37 mouse cellular contexts compared by ENCODE assay signal in the genomic region with DNA sequence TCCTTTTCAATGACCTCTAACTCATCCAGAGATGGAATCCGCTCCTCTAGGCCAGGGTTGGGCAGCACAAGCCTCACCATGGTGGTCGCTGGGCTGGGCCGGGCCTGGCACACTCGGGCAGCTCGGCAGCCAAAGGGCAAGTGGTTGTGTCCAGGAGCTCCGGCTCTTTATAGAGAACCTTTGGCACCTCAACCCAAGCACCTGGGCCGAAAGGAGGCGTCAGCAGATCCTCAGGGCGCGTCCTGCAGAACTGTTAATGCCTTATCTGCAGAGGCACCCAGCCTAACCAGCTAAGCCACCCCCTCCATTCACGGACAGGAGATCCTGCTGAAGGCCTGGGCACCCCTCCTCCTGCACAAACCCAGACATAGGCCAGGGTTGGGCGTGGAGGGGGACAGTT. TPM values are rescaled to one million over a fixed set of nuclear protein-coding genes. Genes with fewer than 3 reads are reported as not detected.
DNase-seq lines count a peak whose midpoint lies in the region; ATAC-seq and TF ChIP-seq lines count a peak whose summit lies in the region.
"Had no signal": no experiment of that assay in that cellular context is flagged by ENCODE, and none has a peak within 500 bp of the region (broad histone marks: within the 10 kb centered on the region; RNA-seq: fewer than 3 reads in every experiment).

No protein-coding gene starts in this region.

- H3K4me3 ChIP-seq in intestine, embryonic 15.5 days (replicated peaks): no peak overlapping the region
- H3K4me3 ChIP-seq in kidney, postnatal 0 days (replicated peaks; ENCODE audit: low read depth, low read length): no peak overlapping the region
- H3K4me3 ChIP-seq: layer of hippocampus, adult 2 months; limb, embryonic 13.5 days; liver, embryonic 12.5 days; midbrain, embryonic 13.5 days had no signal

- no peaks in the 10 kb centered on the region; the same call in 1 of the 2 replicates for H3K4me1 ChIP-seq in intestine, embryonic 15.5 days (replicated peaks)
- H3K4me1 ChIP-seq in kidney, postnatal 0 days (replicated peaks; ENCODE audit: insufficient read depth, low read length): no peaks in the 10 kb centered on the region
- H3K4me1 ChIP-seq: limb, embryonic 13.5 days; liver, embryonic 12.5 days; midbrain, embryonic 13.5 days had no signal

- no peaks in the 10 kb centered on the region for H3K27me3 ChIP-seq in intestine, embryonic 15.5 days (replicated peaks)
- H3K27me3 ChIP-seq in kidney, postnatal 0 days (ENCODE audit: insufficient read depth, low read length): no peaks in the 10 kb centered on the region
- H3K27me3 ChIP-seq: liver, embryonic 12.5 days had no signal

- no peaks in the 10 kb centered on the region for H3K36me3 ChIP-seq in intestine, embryonic 15.5 days
- H3K36me3 ChIP-seq in kidney, postnatal 0 days (ENCODE audit: insufficient read depth, low read length): no peaks in the 10 kb centered on the region
- H3K36me3 ChIP-seq: limb, embryonic 13.5 days; liver, embryonic 12.5 days; midbrain, embryonic 13.5 days had no signal

- TF ChIP-seq CTCF in kidney, postnatal 0 days (IDR thresholded peaks at IDR 0.05; ENCODE audit: low read depth): no peak

- peak; percentile 29 to 34 for DNase-seq in cerebellum, postnatal 10 days
- no peak for DNase-seq in cerebellum, postnatal 25 days
- DNase-seq in kidney, postnatal 0 days (ENCODE audit: low spot score): no peak
- no peak for DNase-seq in layer of hippocampus, adult 9-10 months (ENCODE audit: low spot score)
- no peak for DNase-seq in embryo, embryonic 10 days (ENCODE audit: low spot score)
- DNase-seq: gastrocnemius, postnatal 14 days; liver, postnatal 0 days; lung, postnatal 4 days; right cerebral cortex, adult 18-20 months had no signal

- H3K4me2 ChIP-seq in intestine, embryonic 15.5 days (replicated peaks): peak overlapping the region; percentile 30; the same call in 1 of the 2 replicates
- no peak overlapping the region for H3K4me2 ChIP-seq in kidney, postnatal 0 days (ENCODE audit: low read length)
- H3K4me2 ChIP-seq: limb, embryonic 13.5 days; liver, embryonic 12.5 days; midbrain, embryonic 13.5 days had no signal

- 72% methylated on average over 12 of the region's 12 CpGs for WGBS in intestine, embryonic 15.5 days
- WGBS in kidney, postnatal 0 days: 90% methylated on average over 12 of the region's 12 CpGs

- no peak overlapping the region for H3K9ac ChIP-seq in intestine, embryonic 15.5 days
- no peak overlapping the region for H3K9ac ChIP-seq in kidney, postnatal 0 days (ENCODE audit: low read depth, low read length)
- H3K9ac ChIP-seq: limb, embryonic 13.5 days; liver, embryonic 12.5 days; liver, postnatal 0 days; midbrain, embryonic 13.5 days had no signal

- H3K27ac ChIP-seq in intestine, embryonic 15.5 days: no peak overlapping the region
- no peak overlapping the region for H3K27ac ChIP-seq in kidney, postnatal 0 days
- H3K27ac ChIP-seq: layer of hippocampus, adult 2 months; limb, embryonic 13.5 days; liver, embryonic 12.5 days; midbrain, embryonic 13.5 days had no signal

- H3K9me3 ChIP-seq in intestine, embryonic 15.5 days: no peaks in the 10 kb centered on the region
- H3K9me3 ChIP-seq in kidney, postnatal 0 days (replicated peaks; ENCODE audit: low read length): no peaks in the 10 kb centered on the region
- H3K9me3 ChIP-seq: limb, embryonic 13.5 days; liver, embryonic 12.5 days; midbrain, embryonic 13.5 days had no signal

- ATAC-seq in intestine, embryonic 15.5 days: peak; percentile 53
- ATAC-seq in kidney, postnatal 0 days (replicated peaks; ENCODE audit: low FRiP score, low read depth): peak; percentile 68
- peak; percentile 43 for ATAC-seq in megakaryocyte progenitor cell, adult 5-6 weeks (replicated peaks; ENCODE audit: poor library complexity)
- ATAC-seq: activated CD4-positive, CD25-positive, alpha-beta regulatory T cell, adult 4 months; forebrain, embryonic 14.5 days; hindbrain, embryonic 16.5 days; liver, embryonic 12.5 days; liver, postnatal 0 days; lung, postnatal 0 days; midbrain, embryonic 13.5 days had no signal

RNA-seq across cellular contexts. Expression of gene Slc6a19, which starts 4.1 kb away (rescaled TPM):
- 10.4 and 13.2 TPM in 2 replicates for polyA plus RNA-seq in intestine, embryonic 15.5 days (2015; fragmentation: Nextera tagmentation; extraction: Ambion mirVana)
- 5.7 and 5.9 TPM in 2 replicates for polyA plus RNA-seq in kidney, postnatal 0 days (2015; fragmentation: Nextera tagmentation; extraction: Ambion mirVana)
- total RNA-seq in megakaryocyte progenitor cell, adult 5-6 weeks (2015): not detected in 2 replicates
- not detected in 2 replicates for total RNA-seq in megakaryocyte progenitor cell, adult 5-6 weeks (2017)
- total RNA-seq: granulocyte monocyte progenitor cell, adult 5-6 weeks; heart, postnatal 25 days; layer of hippocampus, adult 2 months had no signal
- polyA plus RNA-seq: C2C12; heart, embryonic 14.5 days; hindbrain, embryonic 11.5 days; lung, postnatal 0 days had no signal

RNA-seq across cellular contexts. Expression of gene Slc6a18, which starts 22.7 kb away (rescaled TPM):
- polyA plus RNA-seq in intestine, embryonic 15.5 days (2015; fragmentation: Nextera tagmentation; extraction: Ambion mirVana): not detected in 2 replicates
- 75.5 and 76.6 TPM in 2 replicates for polyA plus RNA-seq in kidney, postnatal 0 days (2015; fragmentation: Nextera tagmentation; extraction: Ambion mirVana)
- not detected in 2 replicates for total RNA-seq in megakaryocyte progenitor cell, adult 5-6 weeks (2015)
- total RNA-seq in megakaryocyte progenitor cell, adult 5-6 weeks (2017): not detected in 2 replicates
- total RNA-seq: adrenal gland, adult 2 months; adrenal gland, postnatal 36 days; CH12.LX; ES-E14; granulocyte monocyte progenitor cell, adult 5-6 weeks; heart, postnatal 25 days; layer of hippocampus, adult 2 months; layer of hippocampus, postnatal 25 days; left cerebral cortex, adult 8-10 months; left cerebral cortex, postnatal 36 days; megakaryocyte-erythroid progenitor cell, adult 5-6 weeks; monocyte, adult 5-6 weeks; neutrophil, adult 5-6 weeks had no signal
- polyA plus RNA-seq: activated CD4-positive, CD25-positive, alpha-beta regulatory T cell, adult 4 months; adrenal gland, adult 2 months; brain, embryonic 14.5 days; C2C12; embryonic facial prominence, embryonic 11.5 days; forebrain, embryonic 14.5 days; heart, embryonic 14.5 days; hindbrain, embryonic 11.5 days; hindbrain, embryonic 16.5 days; intestine, embryonic 14.5 days; limb, embryonic 13.5 days; liver, embryonic 12.5 days; liver, postnatal 0 days; lung, postnatal 0 days; midbrain, embryonic 13.5 days had no signal

RNA-seq across cellular contexts. Expression of gene Slc12a7, which starts 32.3 kb away (rescaled TPM):
- 25.3 and 27.4 TPM in 2 replicates for polyA plus RNA-seq in intestine, embryonic 15.5 days (2015; fragmentation: Nextera tagmentation; extraction: Ambion mirVana)
- polyA plus RNA-seq in kidney, postnatal 0 days (2015; fragmentation: Nextera tagmentation; extraction: Ambion mirVana): 14.7 and 16.1 TPM in 2 replicates
- total RNA-seq in megakaryocyte progenitor cell, adult 5-6 weeks (2015): 4.3 and 7.5 TPM in 2 replicates
- total RNA-seq in megakaryocyte progenitor cell, adult 5-6 weeks (2017): 3.4 and 3.6 TPM in 2 replicates

Comparison
In these comparisons a context has a peak if more than half of its experiments do, and no peak if none do; other contexts are left out.
1. DNase-seq: peak in cerebellum, postnatal 10 days (2 of 2); none in cerebellum, postnatal 25 days (0 of 2), kidney, postnatal 0 days (single experiment), layer of hippocampus, adult 9-10 months (single experiment) and embryo, embryonic 10 days (single experiment).
2. RNA of gene Slc6a18, which starts 22.7 kb away (polyA plus RNA-seq): 75.5 to 76.6 TPM in kidney, postnatal 0 days; not detected in intestine, embryonic 15.5 days; every median in the first group is over 10 times any median in the second.
3. Peak in every context shown above with its lines, with median percentiles within 50 percentile points of each other: ATAC-seq.